Mouse (Mus musculus) adrenal gland, adult 2 months (tissue): Measurements from ENCODE around the gene Cacng2. TPM values are rescaled to one million over a fixed set of nuclear protein-coding genes. Genes with fewer than 3 reads are reported as not detected.
A peak's percentile ranks its signal among the peaks of the same experiment; 100 is the strongest.

ENCODE experiments used
- DNase-seq: peaks from one replicate; pipeline ENCODE4 v3.0.0; 2021
- polyA plus RNA-seq: library from polyadenylated mRNA; depleted of rRNA; stranded (reverse); fragments of >200 nt; gene quantifications from 2 replicates; pipeline ENCODE4 v1.2.3, GENCODE M21; 2012
- total RNA-seq, 2 experiments: library from RNA; stranded (reverse); gene quantifications; 2 replicates each; pipeline ENCODE4 v1.2.3; 2021

The Cacng2 gene
- total and polyA plus RNA-seq, 3 experiments = 0.19 to 0.45 (median 0.32) TPM

GRCm38 (mm10) chr15:78082149-78082548 lies 37.7 kb downstream of the Cacng2 start:
- no peak for DNase-seq

GRCm38 (mm10) chr15:78081384-78081783 lies 38.4 kb downstream of the Cacng2 start:
- DNase-seq = no peak

- DNase-seq = no peak
Observed at GRCm38 (mm10) chr15:78080326-78080725, 39.5 kb downstream of the Cacng2 start.

GRCm38 (mm10) chr15:78078776-78079628 lies 40.8 kb downstream of the Cacng2 start:
- DNase-seq = peak; percentile 76

GRCm38 (mm10) chr15:78078206-78078605 lies 41.6 kb downstream of the Cacng2 start:
- DNase-seq = no peak

GRCm38 (mm10) chr15:78075921-78076320 lies 43.9 kb downstream of the Cacng2 start:
- no peak for DNase-seq

DNA sequence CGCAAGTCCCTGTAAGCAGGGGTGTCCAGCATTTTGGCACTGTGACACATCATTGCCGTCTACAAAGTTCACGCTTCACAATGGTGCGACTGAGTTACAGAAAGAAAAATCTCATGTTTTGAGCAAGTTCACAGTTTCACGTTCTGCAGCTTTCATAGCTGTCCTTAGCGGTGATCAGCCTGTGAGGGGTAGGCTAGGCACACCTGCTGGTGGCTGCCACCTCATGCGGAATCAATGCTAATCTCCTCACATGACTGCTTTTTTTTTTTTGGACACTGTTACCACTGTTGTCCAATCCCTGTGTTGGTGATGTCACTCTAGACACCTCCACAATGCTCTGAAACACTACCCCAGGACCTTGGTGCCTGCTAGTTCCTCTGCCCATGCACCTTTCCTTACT lies 46.7 kb downstream of the Cacng2 start:
- no peak for DNase-seq

- DNase-seq = peak; percentile 57
Observed at GRCm38 (mm10) chr15:78066475-78066874, 53.4 kb downstream of the Cacng2 start.

- DNase-seq = no peak
Observed at GRCm38 (mm10) chr15:78065541-78065940, 54.3 kb downstream of the Cacng2 start.

DNA sequence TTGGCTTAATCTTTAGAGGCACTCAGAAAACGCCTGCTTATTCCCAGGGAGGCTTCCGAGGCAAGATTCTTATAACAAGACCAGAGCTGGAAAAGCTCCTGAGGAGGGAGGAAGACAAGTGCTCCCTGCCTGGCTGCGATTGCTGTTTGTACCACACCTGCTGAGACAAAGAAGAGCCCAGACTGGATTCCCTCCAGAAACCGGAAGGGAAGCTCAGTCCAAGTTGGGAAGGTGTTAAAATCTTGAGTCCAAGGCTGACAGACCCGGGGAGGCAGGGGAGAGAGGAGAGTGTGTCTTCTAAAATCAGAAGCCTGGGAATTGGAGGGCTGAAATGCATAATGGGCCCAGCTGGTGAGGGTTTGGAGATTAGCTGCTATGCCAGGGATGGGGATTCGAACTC lies 55.5 kb downstream of the Cacng2 start:
- DNase-seq = no peak

DNA sequence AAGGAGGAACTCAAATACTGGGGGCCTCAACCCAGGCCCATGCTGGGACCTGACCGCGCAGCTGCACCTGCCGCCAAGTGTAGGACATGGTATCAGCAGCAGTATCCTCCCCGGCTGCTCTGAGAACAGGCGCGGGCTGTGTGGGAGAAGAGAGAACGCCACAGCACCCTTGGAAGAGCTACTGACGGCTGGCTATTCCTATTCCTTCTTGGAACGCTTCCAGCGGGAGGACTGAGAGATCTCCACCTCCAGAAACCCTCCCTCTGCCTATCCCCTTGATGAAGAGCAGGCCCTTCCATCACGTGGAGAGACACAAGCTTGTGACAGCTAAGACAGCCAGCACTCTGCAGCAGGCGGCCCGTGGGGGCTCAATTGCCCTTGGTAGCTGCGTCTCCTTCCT lies 57.4 kb downstream of the Cacng2 start:
- DNase-seq = no peak

GRCm38 (mm10) chr15:78056930-78057329 lies 62.9 kb downstream of the Cacng2 start:
- no peak for DNase-seq

DNA sequence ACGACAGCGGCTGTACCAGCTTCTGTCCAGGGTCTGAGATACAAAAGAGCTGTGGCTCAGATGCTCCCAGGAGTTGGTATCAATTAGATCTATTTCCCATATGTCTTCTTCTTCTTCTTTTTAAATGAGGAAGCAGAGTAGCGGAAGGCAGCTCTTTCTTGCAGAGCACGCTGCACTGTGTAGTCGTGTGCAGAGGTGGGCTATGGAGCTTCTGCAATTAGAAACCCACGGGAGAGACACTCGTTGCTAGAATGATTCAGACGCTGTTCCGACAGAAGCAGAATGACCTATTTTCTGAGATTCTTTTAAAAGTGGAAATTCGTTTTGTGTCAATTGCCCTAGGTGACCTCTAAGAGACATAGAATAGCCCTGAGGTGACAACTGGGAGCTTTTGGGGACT lies 69.1 kb downstream of the Cacng2 start:
- no peak for DNase-seq

DNA sequence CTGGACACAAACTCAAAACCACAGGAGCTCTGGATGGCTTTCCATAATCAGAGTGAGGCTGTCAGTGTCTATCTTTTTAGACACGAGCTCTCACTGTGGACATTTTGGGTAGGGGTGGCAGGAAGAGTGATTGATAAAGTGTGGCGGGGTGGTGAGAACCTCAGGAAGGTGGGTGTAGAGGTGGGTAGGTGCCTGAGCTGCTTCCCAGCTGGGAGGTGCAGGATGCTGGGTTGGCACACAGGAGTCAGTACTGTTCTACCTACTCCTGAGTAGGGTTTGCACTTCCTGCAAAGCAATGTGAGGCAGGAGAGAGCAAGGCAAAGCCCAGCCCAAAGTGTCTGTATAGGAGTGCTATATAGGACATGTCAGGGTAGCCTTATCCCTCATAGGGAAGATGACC lies 69.9 kb downstream of the Cacng2 start:
- DNase-seq = no peak

DNA sequence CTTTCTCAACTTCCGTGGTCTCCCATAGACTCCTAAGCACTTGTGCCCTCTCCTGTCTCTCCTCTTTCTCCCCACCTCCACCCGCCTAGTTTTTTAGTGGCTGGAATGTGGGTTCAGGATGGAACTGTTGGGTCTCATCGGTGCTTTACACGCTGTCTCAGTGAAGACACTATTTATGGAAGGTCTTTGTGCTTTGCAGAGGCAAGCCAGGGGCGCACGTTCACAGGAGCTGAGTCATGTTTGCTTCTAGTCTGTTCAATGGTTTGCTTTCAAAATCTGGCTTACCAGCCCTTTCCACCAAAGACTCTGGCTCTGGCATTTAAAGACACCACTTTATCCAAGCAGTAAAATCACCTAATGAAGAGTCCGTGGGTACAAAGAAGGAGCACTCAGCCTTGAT lies 74.0 kb downstream of the Cacng2 start:
- no peak for DNase-seq

- no peak for DNase-seq
Observed at GRCm38 (mm10) chr15:78045314-78045713, 74.5 kb downstream of the Cacng2 start.

GRCm38 (mm10) chr15:78044826-78045225 lies 75.0 kb downstream of the Cacng2 start:
- no peak for DNase-seq

DNA sequence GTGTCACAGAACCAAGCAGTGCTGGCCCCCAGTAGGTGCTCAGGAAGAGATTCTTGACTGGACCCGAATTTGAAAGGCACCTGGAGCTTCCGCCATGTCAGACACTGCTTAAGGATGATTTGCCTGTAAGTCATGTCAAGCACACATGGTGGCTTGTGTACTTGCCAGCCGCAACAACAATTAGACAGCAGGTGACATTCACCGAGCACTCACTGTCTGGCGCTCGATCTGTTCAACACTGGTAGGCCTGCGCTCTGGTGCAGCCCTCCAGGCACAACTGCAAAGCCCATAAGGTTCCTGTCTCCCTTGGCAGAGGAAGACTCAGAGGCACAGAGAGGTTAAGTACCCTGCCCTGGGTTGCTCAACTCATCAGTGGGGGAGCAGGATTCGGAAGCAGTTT lies 77.1 kb downstream of the Cacng2 start:
- DNase-seq = no peak

- no peak for DNase-seq
Observed at GRCm38 (mm10) chr15:78037626-78038025, 82.2 kb downstream of the Cacng2 start.

DNA sequence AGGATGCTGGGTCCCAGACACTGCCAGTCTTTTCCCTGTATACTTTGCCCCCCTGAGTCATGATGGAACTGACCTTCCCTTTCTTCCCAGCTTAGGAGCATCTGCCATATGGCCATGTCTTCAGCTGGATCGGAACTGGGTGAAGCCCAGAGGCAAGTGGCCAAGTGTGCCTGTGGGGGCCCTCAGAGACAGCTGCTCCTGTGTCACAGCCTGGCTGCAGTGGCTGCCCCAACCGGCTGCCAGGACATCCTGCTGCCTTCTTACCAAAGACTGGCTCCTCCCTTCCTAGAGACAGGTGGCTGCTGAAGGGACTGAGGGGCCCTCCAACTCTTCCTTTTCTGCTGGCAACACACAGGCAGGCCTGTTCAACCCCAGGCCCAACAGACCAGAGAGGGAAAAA lies 83.2 kb downstream of the Cacng2 start:
- no peak for DNase-seq

GRCm38 (mm10) chr15:78029938-78030337 lies 89.9 kb downstream of the Cacng2 start:
- DNase-seq = no peak

DNA sequence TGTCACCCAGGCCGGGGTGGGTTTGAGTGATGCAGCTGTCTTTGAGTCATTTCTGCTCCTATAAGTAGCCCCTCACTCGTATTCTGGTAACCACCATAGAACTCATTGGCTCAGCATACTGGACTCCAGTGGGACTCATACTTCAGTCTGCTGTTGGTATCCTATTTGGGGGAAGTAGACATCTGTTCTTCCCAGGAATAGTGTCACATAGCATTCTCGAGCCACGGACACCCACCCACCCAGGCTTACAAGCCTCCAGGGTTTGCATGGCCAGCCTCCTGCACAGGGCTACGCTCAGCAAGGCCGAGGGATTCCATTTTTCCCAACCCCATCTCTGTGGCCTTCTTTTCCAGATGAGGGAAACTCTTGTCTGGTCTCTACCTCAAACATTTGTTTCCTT lies 93.3 kb downstream of the Cacng2 start:
- DNase-seq = no peak

GRCm38 (mm10) chr15:78024211-78024610 lies 95.6 kb downstream of the Cacng2 start:
- DNase-seq = no peak

DNA sequence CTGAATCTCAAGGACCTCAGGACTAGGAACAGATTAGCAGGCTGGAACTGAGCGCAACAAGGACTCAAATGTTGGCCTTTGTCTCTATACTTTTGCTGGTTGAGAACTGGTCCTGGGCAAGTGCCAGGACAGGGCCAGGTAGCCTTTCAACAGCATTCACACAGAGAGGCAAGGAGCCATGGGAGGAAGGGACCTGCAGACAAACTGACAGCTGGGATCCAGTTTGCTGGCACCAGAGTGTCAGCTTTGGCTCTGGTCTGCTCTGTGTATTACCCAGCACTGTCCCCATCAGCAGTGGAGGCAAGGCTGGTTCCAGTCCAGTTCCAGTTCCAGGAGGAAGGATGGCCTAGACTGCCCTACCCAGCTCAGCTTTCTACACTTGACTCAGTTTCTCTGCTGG lies 105.8 kb downstream of the Cacng2 start:
- no peak for DNase-seq
